Mouse (Mus musculus): ENCODE data around the gene 7530416G11Rik. TPM values are rescaled to one million over a fixed set of nuclear protein-coding genes. Genes with fewer than 3 reads are reported as not detected.

The 7530416G11Rik gene
- not detected for total RNA-seq (2021)
- long read RNA-seq, experiment 1: 0 reads
- long read RNA-seq, experiment 2: 0 reads

- DNase-seq (ENCODE audit: low spot score in 2 of 2): no peak
Observed at GRCm38 (mm10) chr15:85503127-85503526, at the start of gene 7530416G11Rik. TSS of gene 7530416G11Rik (minus strand) at chr15:85503227.

GRCm38 (mm10) chr15:85546500-85546899 is 43.5 kb upstream of the 7530416G11Rik start:
- no peak for DNase-seq (ENCODE audit: low spot score in 2 of 2)

- no peak for DNase-seq (ENCODE audit: low spot score in 2 of 2)
Observed at GRCm38 (mm10) chr15:85545369-85545768, 42.3 kb upstream of the 7530416G11Rik start.

GRCm38 (mm10) chr15:85538170-85538569 is 35.1 kb upstream of the 7530416G11Rik start:
- DNase-seq (ENCODE audit: low spot score in 2 of 2): no peak

GRCm38 (mm10) chr15:85537151-85537550 is 34.1 kb upstream of the 7530416G11Rik start:
- DNase-seq (ENCODE audit: low spot score in 2 of 2): no peak

GRCm38 (mm10) chr15:85534646-85535045 is 31.6 kb upstream of the 7530416G11Rik start:
- DNase-seq (ENCODE audit: low spot score in 2 of 2): no peak

DNA sequence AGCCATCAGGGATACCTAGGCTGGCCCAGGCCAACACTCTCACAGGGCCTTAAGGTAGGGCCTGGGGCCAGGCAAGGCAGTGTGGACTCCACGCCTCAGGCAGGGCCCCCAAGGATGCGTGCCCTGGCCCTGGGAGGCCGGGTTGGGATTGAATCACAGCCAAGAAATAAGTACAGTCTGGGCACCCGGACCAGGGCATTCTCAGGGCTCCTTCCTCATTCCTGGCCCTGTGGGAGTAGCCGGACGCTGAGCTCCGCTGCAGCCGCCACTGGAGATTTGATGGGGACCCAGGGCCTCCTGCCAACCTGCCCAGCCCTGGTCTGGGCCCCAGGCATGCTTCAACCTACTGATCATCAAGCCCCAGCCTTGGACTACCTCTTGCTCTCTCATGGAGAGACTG is 31.2 kb upstream of the 7530416G11Rik start:
- no peak for DNase-seq (ENCODE audit: low spot score in 2 of 2)

- DNase-seq (ENCODE audit: low spot score in 2 of 2): no peak
Observed at GRCm38 (mm10) chr15:85532063-85532462, 29.0 kb upstream of the 7530416G11Rik start.

GRCm38 (mm10) chr15:85529911-85530310 is 26.9 kb upstream of the 7530416G11Rik start:
- no peak for DNase-seq (ENCODE audit: low spot score in 2 of 2)

- DNase-seq (ENCODE audit: low spot score in 2 of 2): no peak
Observed at GRCm38 (mm10) chr15:85524404-85524950, 21.4 kb upstream of the 7530416G11Rik start.

GRCm38 (mm10) chr15:85523173-85523991 is 20.4 kb upstream of the 7530416G11Rik start:
- DNase-seq (ENCODE audit: low spot score in 2 of 2): peak; percentile 24 to 61

DNA sequence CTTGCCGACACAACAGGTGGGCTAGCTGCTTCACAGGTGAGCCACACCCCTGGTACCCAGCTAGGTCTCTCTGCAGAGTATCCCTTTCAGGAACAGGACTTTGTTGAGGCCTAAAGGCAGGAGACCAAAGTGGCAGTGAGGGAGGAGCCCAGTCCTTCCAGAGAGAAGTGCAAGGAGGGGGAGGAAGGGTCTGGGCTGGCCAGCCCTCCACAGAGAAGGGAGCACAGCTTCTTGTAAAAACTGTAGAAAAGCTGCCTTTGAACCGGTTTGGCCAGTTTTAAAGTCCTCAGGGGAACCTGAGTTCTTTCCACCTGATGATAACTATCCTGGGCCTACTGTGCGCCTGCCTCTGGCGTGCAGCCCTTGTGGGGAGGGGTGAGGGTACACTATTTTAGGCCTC is 16.4 kb upstream of the 7530416G11Rik start:
- DNase-seq (ENCODE audit: low spot score in 2 of 2): no peak

DNA sequence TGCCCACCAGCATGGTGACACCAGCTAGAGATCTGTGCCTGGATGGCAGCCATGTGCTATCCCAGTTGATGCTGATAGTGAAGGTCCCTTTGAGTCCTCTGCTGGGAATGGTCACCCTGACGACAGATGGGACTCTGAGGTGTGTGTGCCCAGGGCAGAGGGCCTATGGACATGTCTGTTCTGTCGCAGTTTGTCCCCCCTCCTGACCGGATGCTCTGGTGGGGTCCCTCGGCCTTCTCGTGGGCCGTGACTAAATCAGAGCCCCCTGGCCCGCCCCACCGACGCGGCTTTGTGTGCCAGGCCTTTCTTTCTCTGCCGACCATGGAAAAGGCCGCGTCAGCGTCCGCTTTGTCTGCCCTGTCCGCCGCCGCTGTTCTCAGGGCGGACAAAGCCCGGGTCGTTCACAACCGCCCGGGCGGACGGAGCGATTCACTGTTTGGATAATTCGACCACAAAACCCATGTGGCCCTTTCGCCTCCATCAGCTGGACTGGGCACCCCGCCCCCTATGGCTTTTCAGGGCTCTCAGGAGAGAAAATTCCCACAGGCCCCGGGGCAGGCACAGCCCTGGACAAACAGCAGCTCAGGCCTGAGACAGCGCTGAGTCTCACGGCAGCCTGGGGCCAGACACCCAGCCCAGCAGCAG is 4.5 kb upstream of the 7530416G11Rik start:
- DNase-seq (ENCODE audit: low spot score in 2 of 2): no peak

DNA sequence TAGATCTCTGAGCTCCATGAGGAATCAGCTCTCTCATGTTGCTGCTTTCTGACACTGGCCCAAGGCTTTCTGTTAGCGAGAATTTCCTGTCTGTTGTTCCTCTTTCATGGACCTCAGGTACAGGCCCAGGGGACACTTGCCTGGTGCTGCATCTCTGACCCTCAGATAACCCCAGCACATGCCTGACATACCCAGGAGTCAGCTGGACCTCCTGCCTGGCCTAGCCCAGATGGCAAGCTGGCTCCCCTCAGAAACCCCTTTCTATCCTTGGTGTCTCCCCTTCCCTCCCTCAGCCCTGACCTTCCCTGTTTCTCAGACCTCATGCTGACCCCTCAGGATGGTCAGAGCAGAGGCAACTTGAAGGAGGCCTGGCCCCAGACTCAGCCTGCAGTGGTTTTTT is 3.7 kb upstream of the 7530416G11Rik start:
- no peak for DNase-seq (ENCODE audit: low spot score in 2 of 2)

DNA sequence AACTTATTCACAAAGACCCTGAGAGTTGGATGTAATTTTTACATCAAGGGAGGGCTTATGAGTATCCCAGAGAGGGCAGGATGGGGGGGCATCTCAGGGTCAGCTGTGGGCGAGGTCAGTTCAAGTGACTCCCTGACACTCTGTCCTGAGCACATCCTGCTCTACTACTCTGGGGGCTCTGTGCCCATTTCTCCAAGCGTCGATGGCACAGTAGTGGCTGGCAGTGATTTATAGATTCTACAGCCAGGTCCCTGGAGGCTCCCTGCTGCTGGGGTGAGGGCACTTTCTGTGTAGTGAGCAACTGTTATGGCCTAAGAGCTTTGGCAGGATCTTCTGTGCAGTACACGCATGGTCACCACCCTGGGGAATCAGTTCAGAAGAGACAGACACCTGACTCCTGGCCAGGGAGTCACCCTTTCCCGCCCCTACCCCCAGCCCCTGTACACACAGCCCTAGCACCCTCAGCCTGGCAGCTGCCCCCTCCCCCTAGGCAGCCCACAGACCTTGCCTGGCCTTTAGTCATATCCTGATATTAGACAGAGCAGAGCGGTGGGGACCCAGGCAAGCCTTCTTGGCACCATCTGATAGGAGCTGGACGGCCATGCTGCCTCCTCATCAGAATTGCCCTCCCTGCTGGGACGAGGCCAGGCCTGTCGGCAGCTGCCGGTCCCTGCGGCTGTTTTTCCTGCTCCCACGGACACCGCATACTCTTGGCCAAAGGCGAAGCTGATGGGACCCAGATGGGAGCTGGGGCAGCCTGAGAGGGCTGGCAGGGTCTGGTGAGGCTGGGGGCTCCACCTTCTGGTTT is 2.3 kb upstream of the 7530416G11Rik start:
- DNase-seq (ENCODE audit: low spot score in 2 of 2): no peak

- no peak for DNase-seq (ENCODE audit: low spot score in 2 of 2)
Observed at GRCm38 (mm10) chr15:85500267-85500666, 2.8 kb downstream of the 7530416G11Rik start.

DNA sequence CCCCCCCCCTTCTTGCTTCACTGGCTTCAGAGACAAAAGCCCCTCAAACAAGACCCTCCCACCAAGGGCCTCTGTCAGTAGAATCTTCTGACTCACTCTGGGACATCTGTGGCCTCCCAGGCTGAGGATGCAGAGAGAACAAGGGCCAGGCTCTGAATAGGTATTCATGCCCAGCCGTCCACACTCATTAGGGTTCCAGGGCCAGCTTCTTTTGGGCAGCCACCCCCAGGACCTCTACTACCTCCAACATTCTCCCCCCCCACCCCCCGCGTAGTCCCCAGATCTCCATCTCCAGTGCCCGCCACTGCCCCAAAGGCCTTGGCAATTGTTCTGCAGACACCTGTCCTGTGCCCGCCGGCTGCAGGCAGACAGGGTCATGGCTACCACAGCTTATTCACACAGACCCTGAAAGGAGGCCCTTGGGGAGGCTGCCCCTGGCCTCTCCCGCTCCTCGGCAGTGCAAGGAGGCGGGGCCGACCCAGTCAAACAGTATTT is 5.0 kb downstream of the 7530416G11Rik start:
- DNase-seq (ENCODE audit: low spot score in 2 of 2): no peak

DNA sequence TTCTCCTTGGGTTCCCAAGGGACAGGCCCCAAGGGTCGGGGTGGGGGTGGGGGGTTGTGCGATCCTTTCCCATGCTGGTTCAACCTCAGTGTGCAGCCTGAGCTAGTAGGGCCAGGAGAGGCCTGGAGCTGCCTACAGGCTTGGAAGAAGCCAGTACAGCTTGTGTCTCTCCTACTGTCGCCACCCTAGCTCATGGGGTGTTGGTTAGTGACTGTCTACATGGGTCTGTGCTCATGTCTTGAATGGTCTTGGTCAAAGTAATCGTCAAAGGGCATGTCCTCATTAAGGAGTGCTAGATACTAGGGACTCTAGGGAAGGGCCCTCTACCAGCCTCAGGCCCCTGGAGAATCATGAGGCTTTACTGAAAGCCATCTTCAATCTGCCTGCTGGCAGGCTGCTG is 5.5 kb downstream of the 7530416G11Rik start:
- no peak for DNase-seq (ENCODE audit: low spot score in 2 of 2)

GRCm38 (mm10) chr15:85494163-85494621 is 8.8 kb downstream of the 7530416G11Rik start:
- DNase-seq (ENCODE audit: low spot score in 2 of 2): no peak

GRCm38 (mm10) chr15:85489751-85490150 is 13.3 kb downstream of the 7530416G11Rik start:
- no peak for DNase-seq (ENCODE audit: low spot score in 2 of 2)

GRCm38 (mm10) chr15:85488900-85489299 is 14.1 kb downstream of the 7530416G11Rik start:
- no peak for DNase-seq (ENCODE audit: low spot score in 2 of 2)
